Mouse (Mus musculus): ENCODE measurements around the gene Dapp1. TPM values are rescaled to one million over a fixed set of nuclear protein-coding genes. Genes with fewer than 3 reads are reported as not detected.
A peak's percentile ranks its signal among the peaks of the same experiment; 100 is the strongest.

Gene Dapp1
- polyA plus RNA-seq (2015; fragmentation: Nextera tagmentation; extraction: Ambion mirVana): 13.0 and 14.5 TPM in 2 replicates

GRCm38 (mm10) chr3:137981382-137981750, at the start of gene Dapp1:
TSS of gene Dapp1 (minus strand) at chr3:137981545.
- Histone ChIP-seq H3K36me3 (peaks cover 4% of the 10 kb centered on the region; the same call in 1 of the 2 replicates), H3K9me3 (no peaks in the 10 kb centered on the region), H3K4me1 (peaks cover 41% of the 10 kb centered on the region), H3K27ac (replicated peaks) (peak within 1 kb of the TSS; percentile 77), H3K4me3 (peak within 1 kb of the TSS; percentile 63), H3K4me2 (peak within 1 kb of the TSS; percentile 80), H3K27me3 (replicated peaks) (no peaks in the 10 kb centered on the region), H3K9ac (peak within 1 kb of the TSS; percentile 87)
- ATAC-seq (ENCODE audit: extremely low read depth, insufficient number of reproducible peaks, low FRiP score, low TSS enrichment): peak; percentile 71
- 4% methylated on average over 10 of the region's 10 CpGs for WGBS

GRCm38 (mm10) chr3:138030563-138030962, 49.2 kb upstream of the Dapp1 start:
- Histone ChIP-seq H3K27ac (replicated peaks) (no peak overlapping the region), H3K9me3 (no peaks in the 10 kb centered on the region), H3K27me3 (replicated peaks) (no peaks in the 10 kb centered on the region), H3K4me1 (peaks cover 31% of the 10 kb centered on the region), H3K9ac (no peak overlapping the region), H3K36me3 (no peaks in the 10 kb centered on the region), H3K4me2 (no peak overlapping the region), H3K4me3 (no peak overlapping the region)
- WGBS: 73% methylated on average over 6 of the region's 6 CpGs
- no peak for ATAC-seq (ENCODE audit: extremely low read depth, insufficient number of reproducible peaks, low FRiP score, low TSS enrichment)

- Histone ChIP-seq H3K4me2 (no peak overlapping the region), H3K9ac (no peak overlapping the region), H3K9me3 (no peaks in the 10 kb centered on the region), H3K36me3 (no peaks in the 10 kb centered on the region), H3K4me3 (no peak overlapping the region), H3K27me3 (replicated peaks) (no peaks in the 10 kb centered on the region), H3K27ac (replicated peaks) (no peak overlapping the region), H3K4me1 (peaks cover 31% of the 10 kb centered on the region)
- no peak for ATAC-seq (ENCODE audit: extremely low read depth, insufficient number of reproducible peaks, low FRiP score, low TSS enrichment)
- 79% methylated on average over 5 of the region's 5 CpGs for WGBS
These were observed 48.0 kb upstream of the Dapp1 start for GRCm38 (mm10) chr3:138029351-138029750.

GRCm38 (mm10) chr3:138027575-138028362, 46.4 kb upstream of the Dapp1 start:
- H3K4me1 ChIP-seq: peaks cover 23% of the 10 kb centered on the region
- no peak overlapping the region for H3K4me2 ChIP-seq
- ATAC-seq (ENCODE audit: extremely low read depth, insufficient number of reproducible peaks, low FRiP score, low TSS enrichment): no peak
- no peaks in the 10 kb centered on the region for H3K27me3 ChIP-seq (replicated peaks)
- no peak overlapping the region for H3K9ac ChIP-seq
- no peak overlapping the region for H3K4me3 ChIP-seq
- H3K36me3 ChIP-seq: no peaks in the 10 kb centered on the region
- 72% methylated on average over 5 of the region's 5 CpGs for WGBS
- H3K9me3 ChIP-seq: no peaks in the 10 kb centered on the region
- H3K27ac ChIP-seq (replicated peaks): peak overlapping the region; percentile 24; the same call in 1 of the 2 replicates

- Histone ChIP-seq H3K36me3 (no peaks in the 10 kb centered on the region), H3K4me1 (peaks cover 23% of the 10 kb centered on the region), H3K27ac (replicated peaks) (peak overlapping the region; percentile 83), H3K9ac (no peak overlapping the region; the same call in 1 of the 2 replicates), H3K4me2 (peak overlapping the region; percentile 46), H3K9me3 (no peaks in the 10 kb centered on the region), H3K27me3 (replicated peaks) (no peaks in the 10 kb centered on the region), H3K4me3 (no peak overlapping the region)
- no peak for ATAC-seq (ENCODE audit: extremely low read depth, insufficient number of reproducible peaks, low FRiP score, low TSS enrichment)
- WGBS: 39% methylated on average over 10 of the region's 10 CpGs
These were observed 44.9 kb upstream of the Dapp1 start for GRCm38 (mm10) chr3:138026286-138026685.

GRCm38 (mm10) chr3:138022651-138023050, 41.3 kb upstream of the Dapp1 start:
- H3K27me3 ChIP-seq (replicated peaks): no peaks in the 10 kb centered on the region
- ATAC-seq (ENCODE audit: extremely low read depth, insufficient number of reproducible peaks, low FRiP score, low TSS enrichment): no peak
- H3K4me2 ChIP-seq: no peak overlapping the region
- H3K36me3 ChIP-seq: no peaks in the 10 kb centered on the region
- 0 out of 2 replicates have a peak, but pooled peaks cover 7% of the 10 kb centered on the region for H3K9me3 ChIP-seq
- WGBS: 84% methylated on average over 4 of the region's 4 CpGs
- H3K4me1 ChIP-seq: peaks cover 17% of the 10 kb centered on the region
- no peak overlapping the region for H3K4me3 ChIP-seq
- H3K27ac ChIP-seq (replicated peaks): no peak overlapping the region
- no peak overlapping the region for H3K9ac ChIP-seq

GRCm38 (mm10) chr3:138022003-138022402, 40.7 kb upstream of the Dapp1 start:
- 80% methylated on average over 4 of the region's 4 CpGs for WGBS
- ATAC-seq (ENCODE audit: extremely low read depth, insufficient number of reproducible peaks, low FRiP score, low TSS enrichment): no peak
- Histone ChIP-seq H3K27ac (replicated peaks) (no peak overlapping the region), H3K9me3 (0 out of 2 replicates have a peak, but pooled peaks cover 7% of the 10 kb centered on the region), H3K4me2 (no peak overlapping the region), H3K4me3 (no peak overlapping the region), H3K4me1 (peaks cover 11% of the 10 kb centered on the region), H3K27me3 (replicated peaks) (no peaks in the 10 kb centered on the region), H3K36me3 (no peaks in the 10 kb centered on the region), H3K9ac (no peak overlapping the region)

GRCm38 (mm10) chr3:138016810-138017209, 35.5 kb upstream of the Dapp1 start:
- peaks cover 5% of the 10 kb centered on the region for H3K4me1 ChIP-seq
- no peaks in the 10 kb centered on the region for H3K36me3 ChIP-seq
- WGBS: 78% methylated on average over 12 of the region's 12 CpGs
- 0 out of 2 replicates have a peak, but pooled peaks cover 7% of the 10 kb centered on the region for H3K9me3 ChIP-seq
- H3K27ac ChIP-seq (replicated peaks): no peak overlapping the region
- H3K4me2 ChIP-seq: no peak overlapping the region
- H3K4me3 ChIP-seq: no peak overlapping the region
- H3K27me3 ChIP-seq (replicated peaks): no peaks in the 10 kb centered on the region
- no peak for ATAC-seq (ENCODE audit: extremely low read depth, insufficient number of reproducible peaks, low FRiP score, low TSS enrichment)
- H3K9ac ChIP-seq: no peak overlapping the region

GRCm38 (mm10) chr3:138014725-138015124, 33.4 kb upstream of the Dapp1 start:
- 19% methylated on average over 2 of the region's 2 CpGs for WGBS
- ATAC-seq (ENCODE audit: extremely low read depth, insufficient number of reproducible peaks, low FRiP score, low TSS enrichment): no peak

GRCm38 (mm10) chr3:138012351-138012750, 31.0 kb upstream of the Dapp1 start:
- Histone ChIP-seq H3K36me3 (no peaks in the 10 kb centered on the region), H3K27me3 (replicated peaks) (no peaks in the 10 kb centered on the region), H3K27ac (replicated peaks) (no peak overlapping the region), H3K9me3 (no peaks in the 10 kb centered on the region), H3K4me2 (no peak overlapping the region), H3K4me1 (peaks cover 34% of the 10 kb centered on the region), H3K4me3 (no peak overlapping the region), H3K9ac (no peak overlapping the region)
- WGBS: 49% methylated on average over 4 of the region's 4 CpGs
- ATAC-seq (ENCODE audit: extremely low read depth, insufficient number of reproducible peaks, low FRiP score, low TSS enrichment): no peak

More at GRCm38 (mm10) chr3:138014725-138015124, 33.4 kb upstream of the Dapp1 start:
- Histone ChIP-seq H3K27ac (replicated peaks) (no peak overlapping the region), H3K4me2 (no peak overlapping the region), H3K27me3 (replicated peaks) (no peaks in the 10 kb centered on the region), H3K9me3 (0 out of 2 replicates have a peak, but pooled peaks cover 7% of the 10 kb centered on the region), H3K4me3 (no peak overlapping the region), H3K4me1 (peaks cover 19% of the 10 kb centered on the region), H3K9ac (no peak overlapping the region), H3K36me3 (no peaks in the 10 kb centered on the region)

GRCm38 (mm10) chr3:138008152-138008551, 26.8 kb upstream of the Dapp1 start:
- Histone ChIP-seq H3K27ac (replicated peaks) (peak overlapping the region; percentile 65), H3K9ac (peak overlapping the region; percentile 0; the same call in 1 of the 2 replicates), H3K4me3 (no peak overlapping the region), H3K36me3 (peaks cover 5% of the 10 kb centered on the region; the same call in 1 of the 2 replicates), H3K9me3 (0 out of 2 replicates have a peak, but pooled peaks cover 7% of the 10 kb centered on the region), H3K4me2 (peak overlapping the region; percentile 22; the same call in 1 of the 2 replicates), H3K4me1 (peaks cover 50% of the 10 kb centered on the region), H3K27me3 (replicated peaks) (no peaks in the 10 kb centered on the region)
- WGBS: 33% methylated on average over 6 of the region's 6 CpGs
- ATAC-seq (ENCODE audit: extremely low read depth, insufficient number of reproducible peaks, low FRiP score, low TSS enrichment): no peak

All from heart, embryonic 13.5 days (tissue).